Mouse (Mus musculus): ENCODE results near the gene Pfas.

- TF ChIP-seq POLR2A (IDR thresholded peaks at IDR 0.05; ENCODE audit: insufficient read depth, low read length), result no peak
- TF ChIP-seq CTCF (IDR thresholded peaks at IDR 0.05; ENCODE audit: low read depth, low read length), result no peak
Measured at GRCm38 (mm10) chr11:68942731-68943130, 65.5 kb downstream of the Pfas start.
